Mouse (Mus musculus) intestine, postnatal 0 days (tissue): ENCODE data around the gene Celsr2. TPM values are rescaled to one million over a fixed set of nuclear protein-coding genes. Genes with fewer than 3 reads are reported as not detected.

ENCODE experiments used
- ATAC-seq: fragments of 200-750 bp; cut with Nextera tagmentation; 2 replicates; pipeline ENCODE4 v1.8.0; 2017; ENCODE audit warnings: mild to moderate bottlenecking, moderate TSS enrichment, moderate library complexity
- H3K27ac ChIP-seq: fragments of 300-500 bp; sonication (generic); 2 replicates; pipeline ENCODE4 v1.5.1; 2014; ENCODE audit warnings: mild to moderate bottlenecking, low read depth, low read length, moderate library complexity
- H3K27me3 ChIP-seq: fragments of 300-500 bp; sonication (generic); replicated peaks from 2 replicates; pipeline ENCODE4 v1.6.1; 2014; ENCODE audit warnings: low read length, mixed read lengths; ENCODE audit not compliant: control insufficient read depth, insufficient read depth
- H3K36me3 ChIP-seq: fragments of 300-500 bp; sonication (generic); 2 replicates; pipeline ENCODE4 v1.6.1; 2014; ENCODE audit warnings: mild to moderate bottlenecking, moderate library complexity; ENCODE audit not compliant: control insufficient read depth, insufficient read depth
- H3K4me1 ChIP-seq: fragments of 300-500 bp; sonication (generic); replicated peaks from 2 replicates; pipeline ENCODE4 v1.6.1; 2014; ENCODE audit warnings: antibody characterized with exemption, low read length, mixed read lengths; ENCODE audit not compliant: control insufficient read depth, insufficient read depth
- H3K4me2 ChIP-seq: fragments of 300-500 bp; sonication (generic); replicated peaks from 2 replicates; pipeline ENCODE4 v1.6.1; 2014; ENCODE audit warnings: low read depth, mild to moderate bottlenecking, moderate library complexity
- H3K4me3 ChIP-seq: fragments of 300-500 bp; sonication (generic); 2 replicates; pipeline ENCODE4 v1.5.1; 2014; ENCODE audit warnings: low read depth, low read length
- H3K9ac ChIP-seq: fragments of 300-500 bp; sonication (generic); 2 replicates; pipeline ENCODE4 v1.6.1; 2014; ENCODE audit warnings: mild to moderate bottlenecking, low read depth, low read length
- H3K9me3 ChIP-seq: fragments of 300-500 bp; sonication (generic); 2 replicates; pipeline ENCODE4 v1.6.1; 2016; ENCODE audit warnings: mixed run types; ENCODE audit not compliant: control insufficient read depth
- CTCF ChIP-seq: sonication (generic); IDR thresholded peaks from 2 replicates; pipeline ENCODE4 v1.5.1; 2016; ENCODE audit warnings: low read depth, mild to moderate bottlenecking, control low read depth, antibody characterized with exemption, moderate library complexity
- WGBS: fragments of 180-500 bp; shearing (Covaris S2); extraction: QIAGEN DNeasy Blood & Tissue Kit; methylation state at CpG from one replicate; pipeline ENCODE4 v1.1.7; 2014; 5-methylcytosine and 5-hydroxymethylcytosine counted together
- polyA plus RNA-seq: library from polyadenylated mRNA; unstranded; fragments of >200 nt; fragmentation: Nextera tagmentation; extraction: Ambion mirVana; gene quantifications from 2 replicates; pipeline ENCODE4 v1.2.1, GENCODE M21; 2015

Gene Celsr2
- polyA plus RNA-seq, 1 experiment from 2014 or later: 0.50 TPM

DNA sequence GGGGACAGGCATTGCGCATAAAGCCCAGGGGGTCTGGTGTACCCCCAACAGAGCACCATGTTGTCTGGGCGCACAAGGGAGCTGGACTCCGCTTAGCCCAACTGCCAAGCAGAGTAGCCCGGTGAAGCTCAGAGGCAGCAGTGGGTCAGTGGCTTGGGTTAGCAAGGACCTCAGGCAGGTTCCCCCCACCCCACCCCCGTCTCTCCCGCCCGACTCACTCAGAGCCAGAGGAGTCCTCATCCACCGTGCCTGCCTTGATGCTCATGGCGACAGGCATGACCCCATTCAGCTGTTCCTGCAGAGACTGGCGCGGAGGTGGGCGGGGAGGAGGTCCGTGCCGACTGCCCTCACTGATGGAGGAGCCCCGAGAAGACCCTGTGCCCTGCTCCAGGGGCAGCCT, 22.6 kb downstream of the Celsr2 start:
- Histone ChIP-seq H3K27ac (no peak overlapping the region), H3K27me3 (no peaks in the 10 kb centered on the region), H3K9ac (no peak overlapping the region), H3K4me1 (no peaks in the 10 kb centered on the region), H3K4me2 (peak overlapping the region; percentile 27; the same call in 1 of the 2 replicates), H3K4me3 (no peak overlapping the region), H3K9me3 (no peaks in the 10 kb centered on the region), H3K36me3 (no peaks in the 10 kb centered on the region)
- no peak for TF ChIP-seq CTCF
- no peak for ATAC-seq
- 67% methylated on average over 15 of the region's 15 CpGs for WGBS

- no peaks in the 10 kb centered on the region for H3K36me3 ChIP-seq
- TF ChIP-seq CTCF: no peak
- H3K4me2 ChIP-seq: peak overlapping the region; percentile 27; the same call in 1 of the 2 replicates
- no peak overlapping the region for H3K27ac ChIP-seq
- H3K9ac ChIP-seq: no peak overlapping the region
- no peak for ATAC-seq
- no peaks in the 10 kb centered on the region for H3K4me1 ChIP-seq
- H3K27me3 ChIP-seq: no peaks in the 10 kb centered on the region
- no peak overlapping the region for H3K4me3 ChIP-seq
- no peaks in the 10 kb centered on the region for H3K9me3 ChIP-seq
- 20% methylated on average over 10 of the region's 10 CpGs for WGBS
Observed at GRCm38 (mm10) chr3:108392299-108392698, 23.1 kb downstream of the Celsr2 start.

DNA sequence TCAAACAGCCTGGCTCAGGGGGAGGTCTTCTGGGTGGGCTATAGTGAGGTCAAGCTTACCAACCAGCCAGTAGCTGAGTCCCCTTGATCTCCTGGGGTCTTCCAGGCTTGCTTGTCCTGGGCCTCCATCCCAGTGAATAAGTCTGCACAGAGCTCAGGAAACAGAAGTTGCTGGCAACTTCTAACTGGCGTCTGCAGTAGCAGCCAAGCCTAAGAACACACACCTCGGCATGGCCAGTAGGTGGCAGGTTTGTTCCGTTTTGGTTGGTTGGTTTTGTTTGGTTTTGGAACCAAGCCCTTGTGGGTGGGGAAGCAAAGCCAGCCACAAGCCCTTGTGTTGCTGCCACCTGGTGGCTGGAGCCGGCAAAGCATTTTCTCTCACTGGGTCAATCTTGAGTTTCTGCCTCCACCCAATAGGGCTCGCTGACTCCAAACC, 26.2 kb downstream of the Celsr2 start:
- no peaks in the 10 kb centered on the region for H3K9me3 ChIP-seq
- H3K4me2 ChIP-seq: peak overlapping the region; percentile 33; the same call in 1 of the 2 replicates
- no peaks in the 10 kb centered on the region for H3K27me3 ChIP-seq
- H3K4me1 ChIP-seq: no peaks in the 10 kb centered on the region
- no peak overlapping the region for H3K27ac ChIP-seq
- WGBS: 0% methylated on average over 5 of the region's 5 CpGs
- no peak overlapping the region for H3K9ac ChIP-seq
- ATAC-seq: peak; percentile 81
- no peak overlapping the region for H3K4me3 ChIP-seq
- peak; percentile 100 for TF ChIP-seq CTCF
- no peaks in the 10 kb centered on the region for H3K36me3 ChIP-seq

DNA sequence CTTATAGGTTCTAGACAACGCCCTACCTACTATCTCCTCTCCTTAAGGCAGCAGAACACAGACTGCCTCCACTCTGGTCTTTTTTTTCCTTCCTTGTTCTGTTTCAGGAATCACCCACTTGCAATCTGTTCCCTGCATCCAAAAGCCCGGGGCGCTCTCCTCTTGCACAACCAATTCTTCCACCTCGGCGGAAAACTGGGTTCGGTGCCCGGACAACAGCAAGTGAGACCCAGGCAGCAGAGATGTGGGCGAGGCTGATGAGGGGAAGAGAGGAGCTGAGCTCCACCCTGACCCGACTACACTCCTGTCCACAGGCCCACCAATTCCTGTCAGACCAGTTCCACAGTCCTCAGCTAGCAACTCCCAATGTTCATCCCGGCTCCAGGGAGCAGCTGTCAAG, 29.2 kb downstream of the Celsr2 start:
- no peak for ATAC-seq
- no peak overlapping the region for H3K4me3 ChIP-seq
- no peak overlapping the region for H3K27ac ChIP-seq
- H3K36me3 ChIP-seq: no peaks in the 10 kb centered on the region
- 44% methylated on average over 10 of the region's 10 CpGs for WGBS
- no peak for TF ChIP-seq CTCF
- H3K27me3 ChIP-seq: no peaks in the 10 kb centered on the region
- H3K9ac ChIP-seq: no peak overlapping the region
- no peaks in the 10 kb centered on the region for H3K9me3 ChIP-seq
- H3K4me1 ChIP-seq: no peaks in the 10 kb centered on the region
- no peak overlapping the region for H3K4me2 ChIP-seq

GRCm38 (mm10) chr3:108384425-108384824, 30.9 kb downstream of the Celsr2 start:
- no peak overlapping the region for H3K27ac ChIP-seq
- no peaks in the 10 kb centered on the region for H3K27me3 ChIP-seq
- TF ChIP-seq CTCF: no peak
- 29% methylated on average over 2 of the region's 2 CpGs for WGBS
- H3K4me2 ChIP-seq: peak overlapping the region; percentile 75
- no peaks in the 10 kb centered on the region for H3K9me3 ChIP-seq
- H3K4me3 ChIP-seq: peak overlapping the region; percentile 67
- H3K4me1 ChIP-seq: no peaks in the 10 kb centered on the region
- H3K36me3 ChIP-seq: no peaks in the 10 kb centered on the region
- ATAC-seq: no peak
- no peak overlapping the region for H3K9ac ChIP-seq

GRCm38 (mm10) chr3:108383485-108384354, 31.6 kb downstream of the Celsr2 start, which contains the start of gene Psrc1:
Gene Psrc1, plus strand, starts transcription at chr3:108383839.
- no peak for TF ChIP-seq CTCF
- Histone ChIP-seq H3K4me3 (peak within 1 kb of the TSS; percentile 67), H3K9me3 (no peaks in the 10 kb centered on the region), H3K4me1 (no peaks in the 10 kb centered on the region), H3K27ac (no peak within 1 kb of the TSS), H3K27me3 (no peaks in the 10 kb centered on the region), H3K9ac (peak within 1 kb of the TSS; percentile 23; the same call in 1 of the 2 replicates), H3K4me2 (peak within 1 kb of the TSS; percentile 75), H3K36me3 (no peaks in the 10 kb centered on the region)
- WGBS: under 1% methylated on average over 44 of the region's 44 CpGs
- ATAC-seq: peak; percentile 86
